Mouse (Mus musculus): ENCODE measurements around the gene Scarb1.
"Not testable (repeated sequence)": the region's sequence is repeated elsewhere in the genome, so short reads cannot be mapped to it uniquely, and the experiment has no call there.

Gene Scarb1

DNA sequence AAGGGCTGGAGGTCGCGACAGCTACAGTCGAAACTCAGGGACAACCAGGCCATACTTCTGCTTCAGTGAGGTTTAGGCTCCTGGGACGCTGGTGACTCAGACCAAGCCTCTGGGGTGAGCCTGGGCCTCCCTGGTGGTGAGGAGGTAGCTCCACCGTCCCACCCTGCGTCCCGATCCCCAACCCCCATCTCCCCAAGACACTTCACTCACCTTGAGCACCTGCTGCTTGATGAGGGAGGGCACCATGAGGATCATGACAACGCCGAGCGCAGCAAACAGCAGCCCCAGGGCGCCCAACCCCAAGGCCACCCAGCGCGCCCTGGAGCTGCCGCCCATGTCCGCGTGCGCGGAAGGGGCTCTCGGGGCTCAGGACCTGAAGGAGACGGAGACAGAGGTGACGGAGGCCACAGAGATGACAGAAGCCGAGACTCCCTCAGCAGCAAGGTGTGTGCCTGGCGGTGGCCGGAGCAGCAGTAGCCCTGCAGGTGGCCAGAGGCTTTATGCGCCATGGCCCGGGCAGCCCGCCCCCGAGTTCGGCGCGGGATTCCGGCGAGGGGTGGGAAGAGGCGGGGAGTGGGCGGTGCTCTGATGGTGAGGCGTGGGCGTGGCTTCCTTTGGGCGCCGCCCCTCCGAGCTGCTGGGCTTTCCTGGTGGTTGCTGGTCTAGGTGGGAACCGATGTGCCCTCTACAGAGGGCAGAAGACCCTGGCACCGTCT, at the start of gene Scarb1:
TSS of gene Scarb1 (minus strand) at position 548 of the 716 bp plus-strand sequence.
- DNase-seq: peak; percentile 62

DNA sequence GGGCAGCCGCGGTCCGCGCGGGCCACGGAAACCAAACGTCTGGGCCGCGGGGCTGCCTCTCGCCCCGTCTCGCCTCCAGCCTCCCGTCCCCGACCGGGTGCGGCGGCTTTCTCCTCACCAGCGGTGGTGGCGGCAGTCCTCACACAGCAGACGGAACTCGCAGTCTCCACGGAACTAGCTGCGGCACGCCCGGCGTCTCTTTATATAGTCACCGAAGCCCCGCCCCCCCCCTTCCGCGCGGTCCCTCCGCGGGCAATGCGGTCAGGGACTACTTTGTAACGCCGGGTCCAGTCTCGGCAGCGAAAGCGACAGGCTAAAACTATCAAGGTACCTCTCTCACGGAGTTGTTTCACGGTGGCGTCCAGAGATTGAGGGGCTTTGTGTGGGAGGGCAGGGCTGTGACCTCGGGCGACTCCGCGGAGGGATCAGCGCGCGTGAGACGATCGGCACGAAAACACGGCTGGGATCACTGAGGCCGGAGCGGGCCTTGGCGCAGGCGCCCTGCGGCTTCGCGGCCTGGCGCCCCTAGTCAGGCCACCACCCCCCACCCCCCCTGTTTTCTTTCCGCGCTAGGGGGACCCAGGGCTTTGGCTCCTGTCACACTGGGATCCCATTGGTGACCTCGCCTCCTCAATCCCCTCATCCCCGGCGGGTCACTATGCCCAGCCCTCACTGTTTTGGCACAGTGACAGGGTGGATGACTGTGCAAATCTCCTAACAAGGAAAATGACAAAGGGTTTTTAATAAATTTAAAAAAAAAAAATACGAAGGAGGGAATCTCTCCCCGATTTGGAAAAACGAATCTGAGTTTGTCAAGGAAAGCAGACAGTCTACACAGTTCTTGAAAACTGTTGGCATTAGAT, 48.9 kb upstream of the Scarb1 start, which contains the start of gene Ubc:
TSS of gene Ubc (minus strand) at position 624 of the 863 bp plus-strand sequence.
- peak; percentile 90 for DNase-seq

GRCm38 (mm10) chr5:125389131-125389578, 48.3 kb upstream of the Scarb1 start, which contains the start of gene Gm10382:
Gene Gm10382 (plus strand): TSS chr5:125389322.
- DNase-seq: peak; percentile 81

- peak; percentile 57 for DNase-seq
Observed at GRCm38 (mm10) chr5:125388358-125389092, 47.6 kb upstream of the Scarb1 start.

GRCm38 (mm10) chr5:125387295-125387694, 46.4 kb upstream of the Scarb1 start:
- not testable (repeated sequence) for DNase-seq

- DNase-seq: no peak
Observed at GRCm38 (mm10) chr5:125385215-125385940, 44.5 kb upstream of the Scarb1 start.

DNA sequence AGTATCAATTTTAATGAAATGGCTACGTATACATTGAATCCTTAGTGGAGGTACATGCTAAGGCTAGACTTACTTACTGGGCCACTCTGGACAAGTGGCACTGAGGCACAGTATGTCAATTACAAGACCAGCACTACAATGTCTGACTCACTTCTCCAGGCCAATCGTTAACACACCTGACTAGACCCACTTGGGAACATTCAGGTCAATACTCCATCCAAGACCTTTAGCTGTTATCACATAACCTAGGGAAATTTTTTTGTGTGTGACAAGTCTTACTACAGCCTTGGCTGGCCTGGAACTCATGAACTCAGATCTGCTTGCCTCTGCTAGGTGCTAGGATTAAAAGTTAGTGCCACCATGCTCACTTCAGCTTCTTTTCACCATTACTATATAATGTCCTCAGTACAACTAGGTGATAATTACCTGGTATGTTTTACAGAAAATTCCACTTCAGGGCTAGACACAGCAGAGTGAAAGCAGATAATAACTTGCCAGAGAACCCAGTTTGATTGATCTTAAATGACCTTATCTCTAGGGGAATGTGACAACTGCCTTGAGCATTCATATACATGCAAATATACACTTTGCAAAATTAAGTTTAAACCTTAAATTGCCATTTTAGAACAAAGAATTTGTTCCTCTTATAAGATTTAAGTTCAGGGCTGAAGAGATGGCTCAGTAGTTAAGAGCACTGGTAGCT, 43.8 kb upstream of the Scarb1 start:
- DNase-seq: no peak

GRCm38 (mm10) chr5:125383637-125384420, 42.9 kb upstream of the Scarb1 start:
- DNase-seq: no peak

GRCm38 (mm10) chr5:125382673-125383558, 42.0 kb upstream of the Scarb1 start:
- peak; percentile 77 for DNase-seq

DNA sequence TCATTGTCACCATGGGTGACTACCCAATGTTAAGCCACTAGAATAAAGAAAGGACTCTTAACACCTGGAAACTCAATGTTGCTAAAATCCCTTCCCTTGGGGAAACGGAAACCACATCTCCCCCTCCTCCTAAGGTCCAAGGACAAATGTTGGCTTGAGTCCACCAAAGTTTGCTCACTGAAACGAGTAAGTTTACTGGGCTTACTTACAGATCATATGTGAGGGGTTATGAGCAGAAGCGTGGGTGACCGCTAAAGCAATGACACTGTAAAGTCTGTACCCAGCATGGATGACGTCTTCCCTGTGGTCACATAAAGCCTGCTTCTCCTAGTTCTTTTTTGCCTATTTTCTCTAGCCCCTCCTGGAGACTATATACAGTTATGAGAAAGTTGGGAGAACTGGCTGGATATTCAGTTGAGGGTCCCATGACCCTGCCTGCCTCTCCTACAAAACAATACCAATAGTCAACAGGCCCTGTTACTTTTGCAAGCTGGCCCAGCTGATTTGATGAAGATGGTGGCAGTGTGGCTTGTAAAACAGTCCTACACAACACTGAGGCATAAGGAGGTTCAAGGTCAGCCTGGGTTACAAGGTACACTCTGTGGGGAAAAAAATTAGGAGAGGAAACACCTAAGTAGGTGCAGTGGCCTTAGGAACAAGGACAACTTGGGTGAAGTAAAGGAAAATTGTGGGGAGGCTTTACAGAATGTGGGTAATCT, 41.2 kb upstream of the Scarb1 start:
- peak; percentile 29 for DNase-seq

- DNase-seq: no peak
Observed at GRCm38 (mm10) chr5:125378919-125379318, 38.0 kb upstream of the Scarb1 start.

- no peak for DNase-seq
Observed at GRCm38 (mm10) chr5:125377214-125377613, 36.3 kb upstream of the Scarb1 start.

DNA sequence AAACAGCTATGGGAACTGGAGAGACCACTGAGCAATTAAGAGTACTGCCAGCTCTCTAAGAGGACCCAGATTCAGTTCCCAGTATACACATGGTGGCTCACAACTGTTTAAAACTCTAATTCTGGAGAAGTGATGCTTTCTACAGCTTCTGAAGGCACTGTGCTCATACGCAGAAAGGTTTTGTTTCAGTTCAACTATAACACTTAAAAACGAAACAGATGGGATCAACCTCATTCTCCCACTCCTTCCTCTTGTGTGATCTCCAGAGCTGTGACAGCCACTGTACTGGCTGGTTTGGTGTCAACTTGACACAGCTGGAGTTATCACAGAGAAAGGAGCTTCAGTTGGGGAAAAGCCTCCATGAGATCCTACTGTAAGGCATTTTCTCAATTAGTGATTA, 35.0 kb upstream of the Scarb1 start:
- DNase-seq: no peak

DNA sequence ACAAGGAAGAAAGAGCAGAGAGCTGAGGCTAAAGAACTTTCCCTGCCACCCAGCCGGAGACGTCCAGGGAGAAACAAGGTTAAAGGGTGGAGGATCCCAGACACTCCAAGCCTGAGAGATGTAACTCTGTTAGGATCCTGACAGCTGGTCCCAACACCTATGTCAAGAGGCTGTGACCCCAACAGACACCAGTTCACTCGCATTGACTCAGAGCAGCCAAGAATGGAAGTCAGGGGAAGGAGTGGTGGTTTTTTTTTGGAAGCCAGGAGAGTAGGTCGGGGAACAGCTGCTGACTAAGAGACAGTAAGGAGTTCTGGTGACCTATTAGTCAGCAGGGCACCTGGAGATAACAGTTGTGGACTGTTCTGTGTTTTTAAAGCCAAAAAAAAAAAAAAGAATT, 31.1 kb upstream of the Scarb1 start:
- no peak for DNase-seq

DNA sequence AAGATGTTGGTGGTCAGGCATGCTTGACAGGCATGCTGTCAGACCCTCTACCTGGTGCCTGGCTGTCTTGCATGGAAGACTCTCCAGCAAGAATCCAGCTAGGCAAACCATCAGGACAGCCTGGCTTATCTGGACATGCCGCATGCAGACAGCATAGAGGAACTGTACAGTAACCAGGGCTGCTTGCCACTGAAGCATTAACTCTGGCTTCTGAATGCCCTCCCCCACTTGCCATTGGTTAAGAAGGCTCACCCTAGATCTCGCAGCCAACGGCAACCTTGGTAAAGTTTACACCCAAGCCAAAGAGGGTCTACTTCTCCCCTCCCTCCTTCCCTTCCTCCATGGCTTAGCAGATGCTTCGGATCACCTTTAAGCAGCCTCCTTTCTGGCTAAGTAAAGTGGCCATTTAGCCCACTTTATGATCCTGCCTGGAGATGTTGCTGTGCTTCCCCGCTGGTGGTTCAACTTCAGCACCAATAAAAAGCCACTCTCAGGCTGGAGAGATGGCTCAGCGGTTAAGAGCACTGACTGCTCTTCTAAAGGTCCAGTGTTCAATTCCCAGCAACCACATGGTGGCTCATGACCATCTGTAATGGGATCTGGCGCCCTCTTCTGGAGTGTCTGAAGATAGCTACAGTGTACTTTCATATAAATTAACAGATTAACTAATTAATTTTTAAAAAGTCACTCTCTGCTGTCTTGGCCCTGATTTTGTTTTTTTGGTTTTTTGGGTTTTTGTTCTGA, 30.2 kb upstream of the Scarb1 start:
- DNase-seq: no peak

GRCm38 (mm10) chr5:125368568-125368967, 27.7 kb upstream of the Scarb1 start:
- DNase-seq: peak; percentile 78

GRCm38 (mm10) chr5:125368156-125368555, 27.3 kb upstream of the Scarb1 start:
- DNase-seq: no peak

DNA sequence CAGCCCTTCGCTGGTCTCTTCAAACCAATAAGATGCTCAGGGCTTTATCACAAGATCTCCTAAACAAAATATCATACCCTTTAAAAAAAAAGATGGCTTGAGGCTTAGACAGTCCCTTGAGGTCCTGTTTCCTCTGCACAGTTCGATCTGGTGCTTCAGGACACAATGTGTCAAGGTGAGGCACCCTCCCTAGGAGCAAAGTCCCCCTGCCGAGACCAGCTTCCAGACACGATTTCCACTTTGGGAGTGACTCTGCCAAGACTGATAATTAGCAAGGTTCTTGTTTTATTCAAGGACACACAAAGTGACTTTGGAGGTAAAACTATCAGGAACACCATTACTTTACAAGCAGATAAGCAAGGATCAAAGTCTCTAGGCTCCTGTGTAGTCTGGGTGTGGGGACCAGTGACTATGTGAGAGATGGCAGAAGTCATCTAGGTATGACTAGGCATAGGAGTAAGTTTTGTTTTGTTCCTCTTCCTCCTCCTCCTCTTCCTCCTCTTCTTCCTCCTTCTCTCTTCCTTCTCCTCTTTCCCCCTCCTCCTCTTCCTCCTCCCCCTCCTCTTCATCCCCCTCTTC, 24.0 kb upstream of the Scarb1 start:
- DNase-seq: no peak
